Mouse (Mus musculus): ENCODE measurements at regions not wholly inside any gene's neighbourhood (a gene's known extent, or its start where the extent isn't known, plus 50 kb on each side); places are given as distances from the start of the nearest gene placed in this dataset.

DNA sequence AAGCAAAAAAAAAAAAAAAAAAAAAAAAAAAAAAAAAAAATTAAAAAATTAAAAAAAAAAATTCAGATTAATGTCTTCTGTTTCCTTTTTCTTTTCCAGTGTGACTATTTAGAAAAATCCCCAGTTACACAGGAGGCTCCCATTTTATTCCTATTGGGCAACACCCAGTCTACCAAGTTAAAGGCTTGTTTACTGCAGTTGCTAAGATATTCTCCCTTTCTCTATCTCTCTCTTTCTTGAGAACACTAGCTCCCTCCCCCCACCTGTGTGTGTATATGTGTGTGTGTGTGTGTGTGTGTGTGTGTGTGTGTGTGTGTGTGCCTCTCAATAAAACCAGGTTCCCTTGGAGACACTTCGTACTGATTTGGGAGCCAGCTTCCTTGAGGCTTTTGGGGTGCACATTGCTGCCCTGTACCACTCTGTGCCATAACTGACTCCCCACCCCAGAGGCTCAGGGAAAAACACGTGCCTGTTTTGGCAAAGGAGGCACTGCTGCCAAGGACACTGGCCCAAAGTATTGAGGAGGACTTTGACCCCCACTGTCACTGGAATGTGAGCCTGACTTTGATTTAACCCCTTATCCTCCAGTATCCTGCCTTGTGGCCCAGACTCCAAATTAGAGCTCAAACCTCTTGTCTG, 50.3 kb downstream of the Anapc15-ps start:
- no peak for DNase-seq (ENCODE audit: low spot score in 2 of 2)

- DNase-seq (ENCODE audit: low spot score in 2 of 2), result no peak
Observed at GRCm38 (mm10) chr10:95620796-95621195, 52.5 kb downstream of the Anapc15-ps start.

DNA sequence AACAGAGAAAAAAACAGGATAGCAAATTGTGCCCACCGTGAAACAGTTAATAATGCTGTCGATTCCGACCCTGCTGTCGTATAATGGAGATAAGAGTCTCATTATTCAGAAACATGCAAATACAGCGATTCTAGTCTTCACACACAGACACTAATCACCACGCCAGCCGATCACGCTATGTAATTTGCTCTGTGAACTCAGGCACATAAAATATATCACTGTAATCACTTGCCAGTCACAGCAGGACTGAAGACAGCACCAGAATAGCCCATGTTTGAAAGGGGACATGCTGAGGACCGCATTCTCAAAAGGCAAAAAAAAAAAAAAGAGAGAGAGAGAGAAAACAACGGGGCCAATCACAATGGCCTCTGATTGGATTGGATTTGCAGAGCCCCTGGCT, 53.6 kb downstream of the Anapc15-ps start:
- DNase-seq (ENCODE audit: low spot score in 2 of 2), result no peak

GRCm38 (mm10) chr10:95618451-95619079, 54.6 kb upstream of the Nudt4 start:
- DNase-seq (ENCODE audit: low spot score in 2 of 2), result no peak

DNA sequence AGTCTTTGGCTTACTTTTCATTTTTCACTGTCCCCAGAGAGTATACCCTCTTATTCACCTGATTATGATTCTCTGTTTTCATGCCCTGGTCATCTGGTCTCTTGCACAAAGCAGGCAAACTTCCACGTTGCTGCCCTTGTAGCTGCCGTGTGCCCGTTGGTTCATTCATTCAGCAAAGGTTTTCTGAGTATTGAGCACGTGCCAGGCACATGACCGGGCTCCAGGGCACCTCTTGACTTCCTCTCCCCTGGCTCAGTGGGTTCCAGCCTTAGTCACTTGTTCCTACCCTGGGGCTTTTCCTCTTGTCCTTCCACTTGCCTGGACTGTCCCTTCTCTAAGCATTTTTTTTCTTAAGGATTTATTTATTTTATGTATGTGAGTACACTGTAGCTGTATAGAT, 52.9 kb upstream of the Nudt4 start:
- peak in 1 of 2 experiments; percentile 38 for DNase-seq (ENCODE audit: low spot score in 2 of 2)

- peak; percentile 65 to 68 for DNase-seq (ENCODE audit: low spot score in 2 of 2)
Observed at GRCm38 (mm10) chr10:95615849-95616650, 52.1 kb upstream of the Nudt4 start.
